Mouse (Mus musculus) erythroblast, embryonic 14.5 days (primary cell): ENCODE measurements around the gene Lbx1.

Experiments
- GATA1 ChIP-seq: IDR thresholded peaks from 2 replicates; pipeline ENCODE4 v1.6.1; 2012; ENCODE audit warnings: low read length, inconsistent platforms, mixed read lengths
- TAL1 ChIP-seq: IDR thresholded peaks from 3 replicates; pipeline ENCODE4 v1.6.1; 2012; ENCODE audit warnings: low read length, inconsistent platforms, mixed read lengths

DNA sequence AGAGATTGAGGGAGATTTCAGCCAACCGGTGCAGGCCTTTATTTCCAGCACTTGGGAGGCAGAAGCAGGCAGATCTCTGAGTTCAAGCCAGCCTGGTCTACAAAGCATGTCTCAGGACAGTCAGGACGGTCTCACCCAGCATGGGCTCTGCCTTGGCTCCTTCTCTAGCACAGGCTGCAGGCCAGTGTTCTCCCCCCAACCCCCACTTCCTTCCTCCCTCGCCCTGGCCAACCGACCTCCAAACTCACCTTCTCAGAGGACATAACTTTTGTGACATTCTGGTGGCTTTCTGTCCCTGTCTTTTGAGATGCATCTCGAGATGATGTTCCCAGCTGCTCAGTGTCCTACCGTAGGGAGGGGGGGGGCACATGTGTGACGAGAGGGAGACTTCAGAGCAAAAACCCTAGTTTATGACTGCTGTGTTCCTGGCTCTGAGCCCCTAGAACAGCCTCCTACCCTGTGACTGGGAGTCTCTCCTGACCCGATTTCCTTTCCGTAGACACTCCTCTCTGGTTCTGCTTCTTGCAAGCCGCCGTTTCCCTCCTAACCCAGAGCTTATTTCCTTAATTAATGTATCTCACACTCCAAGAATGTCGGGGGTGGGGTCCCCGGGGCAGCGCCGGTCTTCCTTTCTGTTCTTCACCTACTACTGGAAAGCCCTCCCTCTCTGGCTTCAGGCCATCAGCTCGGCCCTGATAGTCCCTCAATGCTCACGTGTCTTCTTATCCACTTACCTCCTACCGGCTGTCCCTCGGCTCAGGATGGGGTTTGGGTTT lies 27.8 kb downstream of the Lbx1 start:
- no peak for TF ChIP-seq GATA1
- no peak for TF ChIP-seq TAL1
